Mouse (Mus musculus): ENCODE measurements around the gene Ctdsp2.

GRCm38 (mm10) chr10:126962271-126962965, 16.1 kb upstream of the Ctdsp2 start:
- TF ChIP-seq HCFC1 (IDR thresholded peaks at IDR 0.05; ENCODE audit: low read depth, low read length) = no peak
- TF ChIP-seq CTCF (conservative IDR thresholded peaks at IDR 0.05 in 1 of 2, IDR thresholded peaks at IDR 0.05 in 1 of 2; ENCODE audit: low read depth in 2 of 2, low read length in 2 of 2) = no peak
- no peak for TF ChIP-seq KAT2A (IDR thresholded peaks at IDR 0.05; ENCODE audit: insufficient replicate concordance, low read length)
